Mouse (Mus musculus) G1E (cell line): ENCODE data around the gene Lnx1.

Source experiments
- CTCF ChIP-seq: IDR thresholded peaks from 2 replicates; pipeline ENCODE4 v1.5.1; 2012; ENCODE audit warnings: low read depth, low read length, inconsistent platforms, mixed read lengths
- POLR2AphosphoS5 ChIP-seq: IDR thresholded peaks from 2 replicates; pipeline ENCODE4 v1.6.1; 2012; ENCODE audit warnings: low read depth, low read length, inconsistent platforms; ENCODE audit not compliant: insufficient replicate concordance
- TAL1 ChIP-seq: conservative IDR thresholded peaks from 2 replicates; pipeline ENCODE4 v1.6.1; 2012; ENCODE audit warnings: low read depth, low read length, inconsistent platforms, mixed read lengths

- TF ChIP-seq CTCF (no peak), TAL1 (no peak), POLR2AphosphoS5 (no peak)
Measured at GRCm38 (mm10) chr5:74670877-74671276, 31.8 kb downstream of the Lnx1 start.
